Mouse (Mus musculus) neutrophil, adult 5-6 weeks (primary cell): Measurements from ENCODE around the gene Osmr. TPM values are rescaled to one million over a fixed set of nuclear protein-coding genes. Genes with fewer than 3 reads are reported as not detected.

Source experiments
- ATAC-seq: fragments of 151-379, 151-347 bp; 2 replicates; pipeline ENCODE4 v1.8.0; 2017; ENCODE audit warnings: mild to moderate bottlenecking, moderate TSS enrichment; ENCODE audit not compliant: insufficient number of reproducible peaks, poor library complexity, low FRiP score, severe bottlenecking; ENCODE audit errors: extremely low read depth
- total RNA-seq: library from RNA; stranded (forward); fragments of 200-1000 nt; gene quantifications from 2 replicates; pipeline ENCODE4 v1.2.3, GENCODE M21; 2017

The Osmr gene
- total RNA-seq = 0.23 TPM in 1 of 2 replicates, not detected in the other

GRCm38 (mm10) chr15:6874601-6875019 is at the start of gene Osmr:
Gene Osmr, minus strand, starts transcription at chr15:6874969.
- no peak for ATAC-seq

GRCm38 (mm10) chr15:6919406-6919805 is 44.6 kb upstream of the Osmr start:
- no peak for ATAC-seq

GRCm38 (mm10) chr15:6914163-6914562 is 39.4 kb upstream of the Osmr start:
- ATAC-seq = no peak

- ATAC-seq = peak; percentile 64
Observed at GRCm38 (mm10) chr15:6909669-6910068, 34.9 kb upstream of the Osmr start.

GRCm38 (mm10) chr15:6909084-6909483 is 34.3 kb upstream of the Osmr start:
- no peak for ATAC-seq

GRCm38 (mm10) chr15:6908601-6909000 is 33.8 kb upstream of the Osmr start:
- ATAC-seq = no peak

GRCm38 (mm10) chr15:6906260-6907047 is 31.7 kb upstream of the Osmr start:
- ATAC-seq = no peak

GRCm38 (mm10) chr15:6905726-6906125 is 31.0 kb upstream of the Osmr start:
- ATAC-seq = no peak

GRCm38 (mm10) chr15:6903286-6903975 is 28.7 kb upstream of the Osmr start:
- no peak for ATAC-seq

GRCm38 (mm10) chr15:6901982-6902639 is 27.3 kb upstream of the Osmr start:
- no peak for ATAC-seq

GRCm38 (mm10) chr15:6901236-6901635 is 26.5 kb upstream of the Osmr start:
- no peak for ATAC-seq

- ATAC-seq = no peak
Observed at GRCm38 (mm10) chr15:6884260-6884659, 9.5 kb upstream of the Osmr start.

GRCm38 (mm10) chr15:6883816-6884215 is 9.0 kb upstream of the Osmr start:
- no peak for ATAC-seq

GRCm38 (mm10) chr15:6883091-6883490 is 8.3 kb upstream of the Osmr start:
- no peak for ATAC-seq

GRCm38 (mm10) chr15:6882180-6882579 is 7.4 kb upstream of the Osmr start:
- ATAC-seq = no peak

- ATAC-seq = no peak
Observed at GRCm38 (mm10) chr15:6881211-6881610, 6.4 kb upstream of the Osmr start.

- ATAC-seq = no peak
Observed at GRCm38 (mm10) chr15:6873807-6874600, 765 bp downstream of the Osmr start.

- no peak for ATAC-seq
Observed at GRCm38 (mm10) chr15:6873154-6873806, 1.5 kb downstream of the Osmr start.
